Comparison of ENCODE assay signal across 9 mouse cellular contexts in the genomic region with DNA sequence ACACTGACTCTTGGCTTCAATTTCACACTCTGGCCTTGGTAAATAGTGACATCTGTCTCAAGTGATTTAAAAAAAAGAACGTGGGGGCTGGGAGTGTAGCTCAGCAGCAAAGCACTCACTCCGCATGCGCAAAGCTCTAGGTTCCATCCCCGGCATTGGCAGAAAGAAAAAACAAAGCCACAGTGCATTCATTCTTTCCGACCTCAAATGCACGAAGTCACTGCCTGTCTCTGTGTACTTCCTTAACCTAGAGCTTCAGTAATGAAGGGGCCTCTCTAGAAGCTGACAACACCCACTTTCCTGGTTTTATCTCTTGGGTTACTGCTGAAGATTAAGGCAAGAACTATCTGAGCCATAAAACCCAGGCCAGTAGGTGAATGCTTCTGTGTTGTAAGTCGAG. TPM values are rescaled to one million over a fixed set of nuclear protein-coding genes. Genes with fewer than 3 reads are reported as not detected.
DNase-seq lines count a peak whose midpoint lies in the region; ATAC-seq lines count a peak whose summit lies in the region.
"Had no signal": no experiment of that assay in that cellular context is flagged by ENCODE, and none has a peak within 500 bp of the region (broad histone marks: within the 10 kb centered on the region; RNA-seq: fewer than 3 reads in every experiment).

No protein-coding gene starts in this region.

- H3K4me3 ChIP-seq in intestine, embryonic 15.5 days (replicated peaks): no peak overlapping the region
- no peak overlapping the region for H3K4me3 ChIP-seq in limb, embryonic 10.5 days
- H3K4me3 ChIP-seq: liver, embryonic 15.5 days had no signal

- H3K9ac ChIP-seq in intestine, embryonic 15.5 days: no peak overlapping the region
- H3K9ac ChIP-seq: liver, embryonic 15.5 days had no signal

- WGBS in intestine, embryonic 15.5 days: 48% methylated on average over 7 of the region's 7 CpGs
- 58% methylated on average over 7 of the region's 7 CpGs for WGBS in limb, embryonic 10.5 days

- DNase-seq in heart, adult 11 months: peak; percentile 92
- DNase-seq in heart, postnatal 36 days: no peak
- DNase-seq in CD4-positive, CD25-positive, alpha-beta regulatory T cell, adult 2 months (ENCODE audit: low read depth, low spot score): peak; percentile 91
- peak; percentile 21 for DNase-seq in adrenal gland, postnatal 25 days
- DNase-seq in adipocyte (ENCODE audit: low spot score): no peak
- no peak for DNase-seq in limb, embryonic 10.5 days (ENCODE audit: low spot score)
- no peak for DNase-seq in embryo, embryonic 10.5 days (ENCODE audit: low spot score)

- H3K4me1 ChIP-seq in intestine, embryonic 15.5 days (replicated peaks): peaks cover 9% of the 10 kb centered on the region
- peaks cover 31% of the 10 kb centered on the region for H3K4me1 ChIP-seq in limb, embryonic 10.5 days

- H3K4me2 ChIP-seq in intestine, embryonic 15.5 days (replicated peaks): no peak overlapping the region
- H3K4me2 ChIP-seq: liver, embryonic 15.5 days had no signal

- peaks cover 3% of the 10 kb centered on the region; the same call in 1 of the 2 replicates for H3K36me3 ChIP-seq in intestine, embryonic 15.5 days
- peaks cover 70% of the 10 kb centered on the region for H3K36me3 ChIP-seq in limb, embryonic 10.5 days

- H3K27ac ChIP-seq in intestine, embryonic 15.5 days: peak overlapping the region; percentile 58
- no peak overlapping the region for H3K27ac ChIP-seq in limb, embryonic 10.5 days
- H3K27ac ChIP-seq: liver, embryonic 15.5 days had no signal

- peak; percentile 83 for ATAC-seq in intestine, embryonic 15.5 days

- no peaks in the 10 kb centered on the region for H3K27me3 ChIP-seq in intestine, embryonic 15.5 days (replicated peaks)
- H3K27me3 ChIP-seq in limb, embryonic 10.5 days (ENCODE audit: low read depth, poor library complexity, severe bottlenecking): no peaks in the 10 kb centered on the region
- H3K27me3 ChIP-seq: liver, embryonic 15.5 days had no signal

- no peaks in the 10 kb centered on the region for H3K9me3 ChIP-seq in intestine, embryonic 15.5 days
- H3K9me3 ChIP-seq in limb, embryonic 10.5 days (replicated peaks): no peaks in the 10 kb centered on the region
- H3K9me3 ChIP-seq: liver, embryonic 15.5 days had no signal

- intact Hi-C loops in heart, postnatal 36 days (cut with DNase I): no loop called here

RNA-seq across cellular contexts. Expression of gene Nf2, which starts 45.4 kb away (rescaled TPM):
- 10 to 100 TPM; 80.0 to 80.1 TPM for total RNA-seq in heart, postnatal 36 days (2021)
- 160 and 207 TPM in 2 replicates for total RNA-seq in adrenal gland, postnatal 25 days (2021)
- polyA plus RNA-seq in intestine, embryonic 15.5 days (2015; fragmentation: Nextera tagmentation; extraction: Ambion mirVana): 42.1 and 42.8 TPM in 2 replicates
- 61.4 and 63.8 TPM in 2 replicates for polyA plus RNA-seq in limb, embryonic 10.5 days (2016; fragmentation: Nextera tagmentation; extraction: Ambion mirVana)

RNA-seq across cellular contexts. Expression of gene Cabp7, which starts 57.4 kb away (rescaled TPM):
- not detected for total RNA-seq in heart, postnatal 36 days (2021)
- total RNA-seq in adrenal gland, postnatal 25 days (2021): not detected in 2 replicates
- 0.13 and 0.21 TPM in 2 replicates for polyA plus RNA-seq in intestine, embryonic 15.5 days (2015; fragmentation: Nextera tagmentation; extraction: Ambion mirVana)
- polyA plus RNA-seq in limb, embryonic 10.5 days (2016; fragmentation: Nextera tagmentation; extraction: Ambion mirVana): 0.10 and 0.13 TPM in 2 replicates

Comparison
In these comparisons a context has a peak if more than half of its experiments do, and no peak if none do; other contexts are left out.
1. DNase-seq: peak in heart, adult 11 months (single experiment), CD4-positive, CD25-positive, alpha-beta regulatory T cell, adult 2 months (single experiment) and adrenal gland, postnatal 25 days (single experiment); none in heart, postnatal 36 days (0 of 2), adipocyte (single experiment), limb, embryonic 10.5 days (single experiment) and embryo, embryonic 10.5 days (single experiment).